Mouse (Mus musculus): ENCODE results near the gene Tbc1d30. TPM values are rescaled to one million over a fixed set of nuclear protein-coding genes. Genes with fewer than 3 reads are reported as not detected.

Tbc1d30 gene
- polyA plus RNA-seq, 1 experiment from 2014 or later = 1.3 TPM

GRCm38 (mm10) chr10:121316361-121316760 lies 34.7 kb downstream of the Tbc1d30 start:
- DNase-seq (ENCODE audit: low spot score) = no peak
- H3K9me3 ChIP-seq = no peaks in the 10 kb centered on the region

DNA sequence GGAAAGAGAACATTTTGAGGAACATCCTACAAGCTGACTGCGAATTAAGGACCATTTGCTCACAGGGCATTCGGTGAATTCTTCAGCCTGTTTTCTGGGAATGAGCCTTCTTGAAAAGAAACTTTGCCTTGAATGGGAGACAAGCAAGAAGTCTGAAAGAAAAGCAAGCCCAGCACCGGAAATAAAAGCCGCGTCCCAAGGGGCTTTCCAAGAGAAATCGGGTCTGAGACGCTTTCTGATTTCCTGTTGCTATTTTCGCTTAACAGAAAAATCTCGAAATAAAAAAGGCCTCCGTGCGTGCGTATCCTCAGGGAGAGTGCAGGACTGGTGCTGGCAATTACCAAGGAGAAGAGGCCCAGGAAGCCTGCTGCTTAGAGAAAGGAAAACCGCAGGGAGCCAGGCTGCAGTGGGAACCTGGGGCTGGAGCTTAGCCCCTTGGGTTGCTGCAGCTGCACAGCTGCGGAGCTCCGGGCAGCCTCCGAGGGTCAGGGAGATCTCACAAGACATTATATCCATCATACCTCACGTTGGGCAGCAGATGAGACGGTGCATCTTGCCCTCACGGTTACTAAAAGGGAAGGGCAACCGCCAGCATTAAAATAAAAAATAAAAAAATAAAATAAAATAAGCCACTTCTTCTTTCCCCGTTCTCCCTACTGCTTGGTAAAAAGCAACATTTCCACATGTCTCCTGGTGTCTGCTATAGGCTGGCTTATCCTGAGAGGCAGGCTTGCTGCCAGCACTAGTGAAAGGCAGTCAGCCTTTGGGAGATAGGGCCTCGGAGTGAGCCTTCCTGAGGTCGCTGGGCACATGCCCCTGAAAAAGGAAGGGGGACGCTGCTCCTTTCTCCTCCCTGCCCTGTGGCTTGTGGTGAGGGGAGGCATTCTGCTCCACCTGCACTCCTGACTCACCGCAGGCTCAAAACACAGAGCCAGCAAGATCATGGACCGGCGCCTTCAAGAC lies 35.5 kb downstream of the Tbc1d30 start:
- DNase-seq (ENCODE audit: low spot score) = no peak
- peaks cover 59% of the 10 kb centered on the region for H3K27me3 ChIP-seq (ENCODE audit: insufficient read depth, poor library complexity, severe bottlenecking)
- H3K9me3 ChIP-seq = no peaks in the 10 kb centered on the region
- peak overlapping the region; percentile 35; the same call in 1 of the 2 replicates for H3K4me3 ChIP-seq
- peaks cover 12% of the 10 kb centered on the region for H3K4me1 ChIP-seq
- WGBS = 25% methylated on average over 27 of the region's 27 CpGs
- H3K27ac ChIP-seq = no peak overlapping the region
- no peaks in the 10 kb centered on the region; the same call in 1 of the 2 replicates for H3K36me3 ChIP-seq

More at GRCm38 (mm10) chr10:121316361-121316760, 34.7 kb downstream of the Tbc1d30 start:
- no peaks in the 10 kb centered on the region; the same call in 1 of the 2 replicates for H3K36me3 ChIP-seq
- no peak overlapping the region for H3K27ac ChIP-seq
- H3K4me1 ChIP-seq = peaks cover 6% of the 10 kb centered on the region; the same call in 1 of the 2 replicates
- H3K27me3 ChIP-seq (ENCODE audit: insufficient read depth, poor library complexity, severe bottlenecking) = peaks cover 52% of the 10 kb centered on the region
- 76% methylated on average over 10 of the region's 10 CpGs for WGBS
- no peak overlapping the region for H3K4me3 ChIP-seq

DNA sequence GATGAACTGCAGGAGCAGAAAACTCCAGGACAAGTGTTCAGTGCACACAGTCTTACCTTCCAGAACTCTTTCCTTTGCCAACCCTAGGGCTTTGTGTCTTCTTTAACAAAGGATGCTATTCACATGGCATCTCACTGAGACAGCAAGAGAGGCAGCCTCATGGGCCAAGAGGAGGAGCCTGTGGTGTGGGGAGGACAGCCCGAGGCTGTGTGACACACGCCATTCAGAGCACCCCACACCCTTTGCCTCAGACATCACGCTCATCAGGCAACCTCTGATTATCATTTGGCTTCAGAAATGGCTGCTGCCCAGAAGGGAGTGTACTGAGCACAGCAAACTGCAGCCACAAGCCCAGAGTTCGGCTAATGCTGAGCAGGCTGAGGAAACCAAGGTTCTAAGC lies 36.9 kb downstream of the Tbc1d30 start:
- Histone ChIP-seq H3K27me3 (ENCODE audit: insufficient read depth, poor library complexity, severe bottlenecking) (peaks cover 73% of the 10 kb centered on the region), H3K9me3 (no peaks in the 10 kb centered on the region), H3K27ac (no peak overlapping the region), H3K36me3 (no peaks in the 10 kb centered on the region; the same call in 1 of the 2 replicates), H3K4me1 (peaks cover 22% of the 10 kb centered on the region), H3K4me3 (no peak overlapping the region)
- no peak for DNase-seq (ENCODE audit: low spot score)
- WGBS = 48% methylated on average over 4 of the region's 4 CpGs

DNA sequence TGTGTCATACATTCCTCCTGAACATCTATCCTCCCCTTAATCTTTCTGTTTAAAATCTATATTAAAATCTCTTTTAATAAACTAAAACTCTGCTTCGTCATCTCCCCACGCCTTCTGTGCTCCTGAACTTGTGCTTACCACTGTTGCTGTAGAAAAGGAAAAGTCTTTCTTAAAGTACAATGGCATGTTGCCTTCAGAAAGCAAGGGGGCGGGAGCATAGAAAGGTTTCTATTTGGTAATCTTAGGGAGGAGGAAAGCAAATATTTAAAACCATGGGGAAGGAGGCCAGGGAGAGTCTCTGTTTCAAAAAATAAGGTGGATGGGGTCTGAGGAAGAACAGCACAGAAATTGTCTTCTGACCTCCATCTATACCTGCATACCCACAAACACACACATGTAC lies 38.0 kb downstream of the Tbc1d30 start:
- Histone ChIP-seq H3K27ac (no peak overlapping the region), H3K9me3 (no peaks in the 10 kb centered on the region), H3K36me3 (no peaks in the 10 kb centered on the region; the same call in 1 of the 2 replicates), H3K4me1 (peaks cover 22% of the 10 kb centered on the region), H3K27me3 (ENCODE audit: insufficient read depth, poor library complexity, severe bottlenecking) (peaks cover 85% of the 10 kb centered on the region), H3K4me3 (no peak overlapping the region)
- DNase-seq (ENCODE audit: low spot score) = no peak
- 82% methylated on average over 3 of the region's 3 CpGs for WGBS

DNA sequence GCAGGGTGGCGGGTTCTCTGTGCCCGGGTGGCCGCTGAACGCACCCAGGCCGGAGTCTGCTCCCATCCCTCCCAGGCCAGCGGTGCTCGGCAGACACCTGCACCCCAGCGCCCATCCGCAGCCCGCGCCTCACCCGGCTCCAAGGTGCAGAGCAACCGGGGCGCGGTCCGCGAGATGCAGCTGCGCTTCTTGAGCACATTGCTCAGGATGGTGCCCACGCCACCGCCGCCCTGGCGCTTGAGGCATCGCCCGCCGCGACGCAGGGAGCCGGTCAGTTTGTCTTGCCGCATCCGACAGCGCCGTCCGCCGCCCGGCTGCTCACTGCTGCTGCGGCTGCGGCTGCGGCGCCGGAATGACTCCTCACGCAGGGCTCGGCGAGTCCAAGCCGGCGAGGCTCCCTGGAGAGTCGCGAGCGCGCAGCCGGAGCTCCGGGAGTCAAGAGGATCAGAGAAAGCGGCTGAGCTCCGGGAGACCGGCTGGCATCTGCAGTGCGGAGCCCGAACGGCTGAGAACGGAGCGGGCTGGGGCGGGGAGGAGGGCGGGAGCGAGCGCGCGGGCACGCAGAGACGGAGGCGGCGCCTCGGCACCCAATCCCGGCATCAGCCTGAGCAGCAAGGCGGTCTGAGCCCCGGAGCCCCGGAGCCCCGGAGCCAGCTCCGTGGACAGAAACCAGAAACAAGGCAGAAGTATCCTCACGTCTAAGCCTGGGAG lies 40.4 kb downstream of the Tbc1d30 start:
- H3K4me3 ChIP-seq = peak overlapping the region; percentile 74
- H3K9me3 ChIP-seq = no peaks in the 10 kb centered on the region
- DNase-seq (ENCODE audit: low spot score) = peak; percentile 78
- peaks cover 87% of the 10 kb centered on the region for H3K27me3 ChIP-seq (ENCODE audit: insufficient read depth, poor library complexity, severe bottlenecking)
- no peaks in the 10 kb centered on the region for H3K36me3 ChIP-seq
- WGBS = under 1% methylated on average over 77 of the region's 77 CpGs
- peak overlapping the region; percentile 53 for H3K27ac ChIP-seq
- H3K4me1 ChIP-seq = peaks cover 21% of the 10 kb centered on the region

DNA sequence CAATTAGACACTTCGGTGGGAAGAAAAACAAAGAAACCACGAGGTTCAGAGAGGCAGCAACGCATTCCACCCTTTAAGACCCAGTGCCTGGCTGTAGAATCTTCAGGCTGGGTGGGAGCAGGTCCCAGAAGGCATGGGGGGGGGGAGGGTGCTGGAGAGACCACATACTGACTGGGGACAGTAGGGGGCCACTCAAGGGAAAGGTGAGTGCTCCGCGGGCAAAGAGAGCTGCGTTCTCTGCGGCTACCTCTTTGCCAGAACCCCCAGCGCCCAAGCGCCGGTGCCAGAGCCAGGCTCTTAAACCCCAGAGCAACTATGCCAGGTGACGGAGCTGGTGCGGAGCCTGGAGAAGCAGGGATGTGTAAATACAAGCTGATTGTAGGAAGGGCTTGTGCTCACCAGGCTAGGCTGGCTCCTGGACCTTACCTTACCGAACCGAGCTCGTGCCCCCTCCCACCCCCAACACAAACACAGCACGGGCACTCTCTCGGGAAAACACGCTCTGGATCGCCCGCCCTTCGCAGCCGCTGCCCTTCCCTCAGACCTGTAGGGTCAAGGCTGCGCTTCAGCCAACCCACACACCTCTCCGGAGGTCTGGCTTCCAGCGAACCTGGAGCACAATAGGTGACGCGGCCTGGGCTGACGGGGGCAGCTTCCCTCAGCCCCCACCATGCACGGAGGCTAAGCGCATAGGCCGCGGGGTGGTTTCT lies 41.1 kb downstream of the Tbc1d30 start:
- 1% methylated on average over 32 of the region's 32 CpGs for WGBS
- H3K4me3 ChIP-seq = peak overlapping the region; percentile 74
- H3K4me1 ChIP-seq = peaks cover 24% of the 10 kb centered on the region
- H3K27me3 ChIP-seq (ENCODE audit: insufficient read depth, poor library complexity, severe bottlenecking) = peaks cover 80% of the 10 kb centered on the region
- no peak for DNase-seq (ENCODE audit: low spot score)
- peak overlapping the region; percentile 53 for H3K27ac ChIP-seq
- H3K9me3 ChIP-seq = no peaks in the 10 kb centered on the region
- H3K36me3 ChIP-seq = no peaks in the 10 kb centered on the region

DNA sequence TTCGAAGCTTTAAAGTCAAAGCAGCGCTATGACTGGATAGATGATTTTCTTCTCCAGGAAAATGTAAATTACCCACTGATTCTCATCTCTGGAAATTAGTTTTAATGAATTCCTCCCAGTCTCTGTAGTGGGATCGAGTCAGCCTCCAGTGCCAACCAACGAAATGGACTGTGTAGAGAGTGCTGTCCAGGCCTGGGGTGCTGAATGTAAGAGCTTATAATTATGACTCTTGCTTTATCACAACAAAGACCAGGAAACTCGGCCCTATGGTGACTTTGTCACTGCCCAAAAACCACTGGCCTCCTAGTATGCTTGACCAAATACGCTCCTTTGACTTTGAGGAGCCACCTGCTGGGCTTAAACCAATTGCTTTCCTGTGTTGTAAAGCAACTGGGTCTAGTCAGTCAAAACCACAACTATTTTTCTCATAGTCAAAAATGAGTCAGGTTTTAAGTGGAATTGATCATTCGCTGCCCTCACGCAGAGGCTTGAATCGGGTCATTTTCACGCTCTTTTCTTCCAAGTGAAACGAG lies 41.9 kb downstream of the Tbc1d30 start:
- Histone ChIP-seq H3K27ac (no peak overlapping the region), H3K9me3 (no peaks in the 10 kb centered on the region), H3K36me3 (no peaks in the 10 kb centered on the region), H3K27me3 (ENCODE audit: insufficient read depth, poor library complexity, severe bottlenecking) (peaks cover 72% of the 10 kb centered on the region), H3K4me3 (no peak overlapping the region), H3K4me1 (peaks cover 24% of the 10 kb centered on the region)
- WGBS = 27% methylated on average over 11 of the region's 11 CpGs
- no peak for DNase-seq (ENCODE audit: low spot score)

DNA sequence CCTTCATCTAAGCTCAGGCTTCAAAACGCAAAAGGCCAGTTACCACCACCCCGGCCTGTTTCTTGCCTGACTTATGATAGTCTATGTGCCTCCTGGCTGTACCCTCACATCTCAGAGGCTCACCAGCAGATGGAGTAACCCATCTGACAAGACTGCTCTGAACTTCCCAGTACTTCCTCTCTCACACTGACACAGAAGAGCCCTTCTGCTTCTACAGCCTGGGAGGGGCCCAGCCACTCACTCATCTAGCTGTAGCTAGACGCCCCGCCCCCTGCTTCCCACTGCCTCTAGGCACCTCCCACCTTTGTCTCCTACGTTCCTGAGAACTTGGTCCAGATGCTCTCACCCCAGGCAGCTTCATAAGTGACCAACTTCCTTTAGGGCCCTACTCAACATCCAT lies 45.6 kb downstream of the Tbc1d30 start:
- WGBS = 25% methylated on average over 5 of the region's 5 CpGs
- no peaks in the 10 kb centered on the region for H3K36me3 ChIP-seq
- H3K4me1 ChIP-seq = peaks cover 16% of the 10 kb centered on the region
- H3K9me3 ChIP-seq = no peaks in the 10 kb centered on the region
- no peak overlapping the region for H3K27ac ChIP-seq
- DNase-seq (ENCODE audit: low spot score) = no peak
- no peak overlapping the region for H3K4me3 ChIP-seq
- peaks cover 34% of the 10 kb centered on the region for H3K27me3 ChIP-seq (ENCODE audit: insufficient read depth, poor library complexity, severe bottlenecking)

DNA sequence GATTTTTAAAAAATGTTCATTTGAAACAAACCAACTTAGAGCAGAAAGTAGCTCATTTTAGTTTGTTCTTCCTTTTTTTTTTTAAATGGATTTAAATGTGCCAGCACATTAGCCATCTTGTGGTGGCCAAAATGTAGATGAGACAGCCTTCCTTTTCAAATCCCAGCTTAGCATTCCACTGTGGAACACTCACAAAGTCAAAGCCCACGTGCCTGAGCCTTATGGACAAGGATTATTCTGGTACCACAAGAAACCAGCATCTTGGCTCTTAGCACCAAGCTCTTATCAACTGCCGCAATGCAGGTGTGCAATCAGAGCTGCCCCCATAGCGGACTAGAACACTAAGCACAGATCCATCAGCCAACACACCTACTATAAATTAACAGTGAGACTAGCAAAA lies 47.5 kb downstream of the Tbc1d30 start:
- Histone ChIP-seq H3K4me3 (no peak overlapping the region), H3K27ac (no peak overlapping the region), H3K4me1 (peaks cover 7% of the 10 kb centered on the region; the same call in 1 of the 2 replicates), H3K9me3 (no peaks in the 10 kb centered on the region), H3K36me3 (no peaks in the 10 kb centered on the region), H3K27me3 (ENCODE audit: insufficient read depth, poor library complexity, severe bottlenecking) (peaks cover 16% of the 10 kb centered on the region)
- 71% methylated on average over 3 of the region's 3 CpGs for WGBS
- DNase-seq (ENCODE audit: low spot score) = no peak

GRCm38 (mm10) chr10:121301868-121302267 lies 49.2 kb downstream of the Tbc1d30 start:
- Histone ChIP-seq H3K4me3 (no peak overlapping the region), H3K4me1 (peaks cover 17% of the 10 kb centered on the region), H3K36me3 (no peaks in the 10 kb centered on the region), H3K27ac (no peak overlapping the region), H3K9me3 (no peaks in the 10 kb centered on the region), H3K27me3 (ENCODE audit: insufficient read depth, poor library complexity, severe bottlenecking) (peaks cover 5% of the 10 kb centered on the region)
- 74% methylated on average over 14 of the region's 14 CpGs for WGBS
- DNase-seq (ENCODE audit: low spot score) = no peak

DNA sequence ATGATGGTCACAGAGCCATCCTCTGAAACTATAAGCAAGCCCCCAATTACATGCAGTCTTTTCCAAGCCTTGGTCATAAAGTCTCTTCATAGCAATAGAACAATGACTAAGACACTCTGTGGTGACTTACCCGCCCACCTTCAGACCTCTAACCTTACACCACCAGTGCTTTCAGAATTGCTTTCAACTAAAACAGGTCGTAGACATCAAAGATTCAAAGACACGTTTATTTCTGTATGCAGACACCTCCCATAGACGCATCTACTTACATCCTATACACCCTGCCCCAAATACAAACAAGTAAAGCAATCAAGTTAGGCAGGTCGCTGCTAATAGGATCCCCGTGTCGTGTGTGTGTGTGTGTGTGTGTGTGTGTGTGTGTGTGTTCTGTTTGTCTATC lies 50.4 kb downstream of the Tbc1d30 start:
- Histone ChIP-seq H3K27ac (no peak overlapping the region), H3K27me3 (ENCODE audit: insufficient read depth, poor library complexity, severe bottlenecking) (no peaks in the 10 kb centered on the region; the same call in 1 of the 2 replicates), H3K4me1 (peaks cover 14% of the 10 kb centered on the region), H3K36me3 (no peaks in the 10 kb centered on the region), H3K9me3 (no peaks in the 10 kb centered on the region), H3K4me3 (no peak overlapping the region)
- whole genome bisulfite sequencing = 76% methylated on average over 7 of the region's 7 CpGs
- no peak for DNase-seq (ENCODE audit: low spot score)

DNA sequence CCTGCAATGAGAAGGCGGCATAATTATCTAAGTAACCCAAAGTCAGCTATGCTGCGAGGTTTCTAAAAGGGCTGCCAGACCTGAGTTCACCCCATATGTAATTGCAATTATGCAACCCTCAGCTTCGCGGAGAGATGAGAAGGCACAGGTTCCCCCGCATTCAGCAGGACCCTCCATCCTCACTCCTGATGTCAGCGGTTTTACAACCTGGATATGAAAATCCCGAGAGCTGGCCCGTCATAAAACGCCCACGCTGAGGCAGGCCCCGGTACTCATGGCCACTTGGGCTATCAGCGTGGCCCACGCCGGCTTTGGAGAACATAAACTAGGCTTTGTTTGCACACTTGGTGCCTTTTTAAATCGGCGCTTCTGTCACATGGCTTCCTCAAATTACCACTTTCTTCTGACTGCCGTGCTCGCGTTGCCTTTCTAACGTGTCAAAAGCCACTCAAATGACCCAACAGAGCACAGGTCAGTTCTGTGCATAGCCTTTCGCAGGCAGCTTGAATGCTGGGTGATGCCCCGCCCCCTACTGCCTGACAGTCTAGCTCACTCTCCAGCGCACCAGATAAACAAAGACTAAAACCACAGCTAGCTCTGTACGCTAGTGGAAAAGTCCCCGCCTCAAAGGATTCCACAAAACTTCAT lies 53.9 kb downstream of the Tbc1d30 start:
- no peaks in the 10 kb centered on the region for H3K36me3 ChIP-seq
- peaks cover 10% of the 10 kb centered on the region for H3K4me1 ChIP-seq
- 29% methylated on average over 25 of the region's 25 CpGs for WGBS
- DNase-seq (ENCODE audit: low spot score) = no peak
- H3K27me3 ChIP-seq (ENCODE audit: insufficient read depth, poor library complexity, severe bottlenecking) = no peaks in the 10 kb centered on the region
- 0 out of 2 replicates have a peak overlapping the region, but pooled peaks have one; percentile 23 for H3K27ac ChIP-seq
- H3K4me3 ChIP-seq = peak overlapping the region; percentile 45
- H3K9me3 ChIP-seq = no peaks in the 10 kb centered on the region
